Mouse (Mus musculus) liver, adult (tissue): ENCODE results near the gene Utp11.

Experiments used
- GATA4 ChIP-seq: IDR thresholded peaks from 2 replicates; pipeline ENCODE4 v1.6.1; 2014; ENCODE audit warnings: mild to moderate bottlenecking, low read length; ENCODE audit not compliant: insufficient replicate concordance

Gene Utp11

GRCm38 (mm10) chr4:124685897-124686402 is 7.5 kb downstream of the Utp11 start:
- no peak for TF ChIP-seq GATA4

DNA sequence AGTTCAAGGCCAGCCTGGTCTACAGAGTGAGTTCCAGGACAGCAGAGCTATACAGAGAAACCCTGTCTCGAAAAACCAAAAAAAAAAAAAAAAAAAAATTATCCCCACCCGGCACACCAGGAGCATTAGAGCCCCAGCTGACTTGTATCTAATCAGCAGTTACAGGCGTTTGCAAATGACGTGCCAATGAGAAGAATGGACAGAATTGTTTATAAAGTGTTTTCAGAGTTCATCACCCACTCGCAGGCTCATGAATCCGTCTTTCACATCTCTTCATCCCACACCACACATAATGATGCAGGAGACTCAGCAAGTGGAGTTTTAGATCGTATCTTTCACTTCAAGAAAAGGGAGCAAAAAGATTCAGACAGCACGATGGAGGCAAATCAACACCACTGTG is 7.9 kb downstream of the Utp11 start:
- TF ChIP-seq GATA4 = no peak

DNA sequence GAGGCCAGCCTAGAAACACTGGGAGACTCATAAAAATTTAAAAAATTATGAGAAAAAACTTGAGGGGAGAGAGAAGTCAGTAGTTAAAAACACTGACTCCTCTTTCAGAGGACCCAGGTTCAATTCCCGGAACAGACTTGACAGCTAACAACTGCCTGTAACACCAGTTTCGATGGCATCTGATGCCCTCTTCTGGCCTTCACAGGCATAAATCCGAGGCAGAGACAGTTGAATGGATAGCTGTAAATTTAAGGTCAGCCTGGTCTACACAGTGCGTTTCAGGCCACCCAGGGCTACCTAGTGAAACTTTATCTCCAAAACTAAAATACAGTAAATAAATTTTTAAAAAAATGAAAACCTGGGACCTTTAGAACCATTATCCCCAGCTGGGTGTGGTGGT is 8.4 kb downstream of the Utp11 start:
- TF ChIP-seq GATA4 = no peak

GRCm38 (mm10) chr4:124683474-124683873 is 9.9 kb downstream of the Utp11 start:
- TF ChIP-seq GATA4 = no peak

GRCm38 (mm10) chr4:124682270-124682669 is 11.1 kb downstream of the Utp11 start:
- TF ChIP-seq GATA4 = no peak

DNA sequence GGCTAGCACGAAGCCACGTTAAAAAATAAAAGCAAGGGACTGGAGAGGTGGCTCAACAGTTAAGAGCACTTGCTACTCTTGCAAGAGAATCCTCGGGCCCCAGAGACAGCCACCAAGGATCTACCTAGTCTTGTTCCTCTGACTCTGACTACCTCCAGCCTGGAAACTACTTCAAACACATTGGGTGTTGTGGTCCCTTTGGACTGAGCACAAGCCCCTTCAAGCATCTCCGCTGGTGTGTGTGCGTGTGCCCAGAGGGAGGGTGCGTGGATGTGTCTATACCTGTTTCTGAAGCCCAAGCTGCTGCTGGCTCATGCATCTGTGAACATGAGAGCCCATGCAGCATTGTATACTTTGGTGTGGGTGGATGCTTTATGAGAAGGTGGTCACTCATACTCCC is 17.4 kb downstream of the Utp11 start:
- no peak for TF ChIP-seq GATA4

DNA sequence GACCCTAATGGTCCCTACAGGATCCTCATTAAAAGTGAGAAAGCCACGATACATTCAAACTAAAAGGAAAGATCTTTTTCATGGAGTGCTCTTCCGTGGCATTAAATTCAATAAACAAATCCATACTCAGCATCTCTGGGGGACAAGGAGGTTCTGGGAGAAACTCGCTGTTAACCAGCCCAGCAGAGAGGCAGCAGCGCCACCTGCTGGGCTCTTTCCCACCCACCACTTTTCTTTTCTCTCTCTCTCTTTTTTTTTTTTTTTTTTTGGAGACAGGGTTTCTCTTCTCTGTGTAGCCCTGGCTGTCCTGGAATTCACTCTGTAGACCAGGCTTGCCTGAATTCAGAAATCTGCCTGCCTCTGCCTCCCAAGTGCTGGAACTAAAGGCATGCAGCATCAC is 18.4 kb downstream of the Utp11 start:
- TF ChIP-seq GATA4 = no peak

- no peak for TF ChIP-seq GATA4
Observed at GRCm38 (mm10) chr4:124674334-124675032, 18.9 kb downstream of the Utp11 start.

GRCm38 (mm10) chr4:124672347-124673320 is 20.8 kb downstream of the Utp11 start:
- TF ChIP-seq GATA4 = no peak

- no peak for TF ChIP-seq GATA4
Observed at GRCm38 (mm10) chr4:124671583-124671982, 21.8 kb downstream of the Utp11 start.

GRCm38 (mm10) chr4:124670232-124670631 is 23.2 kb downstream of the Utp11 start:
- TF ChIP-seq GATA4 = no peak

DNA sequence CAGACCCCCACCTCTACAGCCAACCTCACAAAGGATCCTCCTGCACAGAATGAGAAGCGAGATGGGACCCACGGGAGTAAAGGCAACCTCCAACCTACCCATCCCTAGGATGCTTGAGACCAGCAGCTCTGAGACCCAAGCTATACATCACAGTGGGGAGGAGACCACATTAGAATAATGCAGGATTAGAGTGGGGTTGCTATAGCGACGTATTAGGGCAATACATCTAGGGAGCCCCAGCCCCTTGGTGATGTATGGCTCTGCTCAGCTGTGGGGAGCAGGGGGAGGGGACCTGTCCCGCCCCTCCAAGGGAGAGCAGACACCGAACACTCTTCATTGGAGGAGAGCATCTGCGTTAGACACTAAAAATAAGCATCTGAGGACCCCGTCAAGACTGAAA is 25.3 kb downstream of the Utp11 start:
- no peak for TF ChIP-seq GATA4

- no peak for TF ChIP-seq GATA4
Observed at GRCm38 (mm10) chr4:124667476-124668033, 25.8 kb downstream of the Utp11 start.

DNA sequence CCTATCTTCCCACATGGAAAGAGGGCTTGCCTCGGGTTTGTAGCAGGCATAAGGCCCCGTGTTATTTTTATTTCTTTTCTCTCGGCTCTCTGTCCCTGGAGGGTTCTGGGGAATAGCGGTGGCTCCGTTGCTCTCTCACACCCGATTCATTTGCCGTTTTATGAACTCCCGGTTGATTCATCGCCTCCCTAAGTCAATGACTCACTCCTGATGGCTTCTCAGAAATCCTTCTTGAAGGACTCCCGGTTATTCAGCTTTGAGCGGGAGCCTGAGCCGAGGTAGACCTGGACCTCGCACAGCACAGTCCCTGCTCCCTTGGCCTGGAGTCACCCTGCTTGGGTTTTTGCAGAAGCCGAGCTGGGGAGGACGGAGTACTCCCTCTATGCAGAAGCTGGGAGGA is 28.8 kb downstream of the Utp11 start:
- no peak for TF ChIP-seq GATA4

DNA sequence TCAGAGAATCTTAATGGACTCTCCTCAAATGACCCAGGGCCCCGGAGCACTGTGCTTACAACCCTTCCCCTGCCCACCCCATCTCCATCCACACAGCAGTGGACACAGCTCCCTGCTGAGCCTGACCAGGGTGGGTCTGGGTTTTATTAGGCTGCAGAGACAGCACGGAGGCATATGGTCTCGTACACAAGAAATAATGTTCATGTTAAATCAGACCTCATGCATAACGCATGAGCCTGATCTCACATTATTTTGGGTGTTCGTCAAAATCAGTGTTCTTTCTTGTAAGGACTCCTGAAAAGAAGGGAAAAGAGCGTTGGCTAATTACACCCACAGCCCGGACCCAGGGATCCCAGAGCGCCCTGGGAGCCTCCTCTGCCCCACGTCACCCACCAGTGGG is 29.2 kb downstream of the Utp11 start:
- TF ChIP-seq GATA4 = no peak

- no peak for TF ChIP-seq GATA4
Observed at GRCm38 (mm10) chr4:124663034-124663433, 30.4 kb downstream of the Utp11 start.

DNA sequence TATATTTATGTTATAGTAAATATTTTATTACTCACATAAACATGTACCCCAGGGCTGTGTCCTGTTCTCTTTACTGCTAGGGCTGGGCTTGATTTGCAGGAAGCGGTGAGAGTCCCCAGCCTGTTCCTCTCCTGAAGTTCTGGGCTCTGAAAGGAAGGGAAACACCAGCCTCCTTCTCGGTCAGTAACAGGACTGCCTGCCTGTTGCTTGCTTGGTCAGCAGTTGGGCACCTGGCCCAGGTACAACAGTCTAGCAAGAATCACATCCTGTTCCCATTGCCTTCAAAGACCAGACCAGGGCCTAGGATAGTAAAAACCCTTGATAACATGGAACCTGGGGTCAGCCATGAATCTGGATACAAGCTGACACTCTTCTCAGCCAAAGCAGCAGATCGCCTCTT is 32.8 kb downstream of the Utp11 start:
- TF ChIP-seq GATA4 = no peak
